Mouse (Mus musculus) adrenal gland, postnatal 10 days (tissue): ENCODE measurements around the gene Olfr462. TPM values are rescaled to one million over a fixed set of nuclear protein-coding genes. Genes with fewer than 3 reads are reported as not detected.

ENCODE experiments used
- DNase-seq: peaks from one replicate; pipeline ENCODE4 v3.0.0; 2021; ENCODE audit warnings: mixed read lengths
- total RNA-seq, 2 experiments: library from RNA; stranded (reverse); gene quantifications; 2 replicates each; pipeline ENCODE4 v1.2.3; 2021

Gene Olfr462
- total RNA-seq, 2 experiments from 2014 or later: not detected

GRCm38 (mm10) chr11:87846968-87847600 is 45.0 kb downstream of the Olfr462 start:
- no peak for DNase-seq

GRCm38 (mm10) chr11:87841436-87841835 is 50.6 kb downstream of the Olfr462 start:
- DNase-seq: no peak

- DNase-seq: no peak
Measured at GRCm38 (mm10) chr11:87840676-87841075, 51.4 kb downstream of the Olfr462 start.

Other genes starting within 250 kb of the Olfr462 start
- 1 to 10 TPM; 2.8 to 3.4 TPM for gene Rnf43, start 229.5 kb downstream of the Olfr462 start, total RNA-seq
- gene Supt4a, start 154.7 kb downstream of the Olfr462 start, total RNA-seq: 10 to 100 TPM; 67.8 to 77.6 TPM
- 1 to 10 TPM; 1.8 to 4.2 TPM for gene Tspoap1, start 131.7 kb downstream of the Olfr462 start, total RNA-seq
- gene Mpo, start 98.7 kb downstream of the Olfr462 start, total RNA-seq: 1 to 10 TPM; 4.8 to 6.2 TPM
- not detected for gene Lpo, start 64.0 kb downstream of the Olfr462 start, total RNA-seq
- gene Mks1, start 39.1 kb downstream of the Olfr462 start, total RNA-seq: 10 to 100 TPM in 1 of 2 experiments, 1 to 10 TPM in 1; 9.1 to 12.8 TPM
- 1 to 10 TPM in 1 of 2 experiments, under 1 TPM in 1; 0.87 to 1.5 TPM for gene Epx, start 16.7 kb downstream of the Olfr462 start, total RNA-seq
- not detected for gene Olfr463, start 5.1 kb upstream of the Olfr462 start, total RNA-seq
- not detected for gene Olfr464, start 28.7 kb upstream of the Olfr462 start, total RNA-seq
- gene Dynll2, start 95.3 kb upstream of the Olfr462 start, total RNA-seq: 100 to 1,000 TPM; 124 to 136 TPM
- 100 to 1,000 TPM; 198 to 256 TPM for gene Srsf1, start 155.1 kb upstream of the Olfr462 start, total RNA-seq
- 10 to 100 TPM; 37.8 to 41.3 TPM for gene Vezf1, start 176.0 kb upstream of the Olfr462 start, total RNA-seq
- gene Cuedc1, start 205.8 kb upstream of the Olfr462 start, total RNA-seq: 10 to 100 TPM; 32.4 to 43.1 TPM